Mouse (Mus musculus) telencephalon, adult 2 months (tissue): ENCODE results near the gene Olfr522.
A peak's percentile ranks its signal among the peaks of the same experiment; 100 is the strongest.
"Not testable (repeated sequence)": the region's sequence is repeated elsewhere in the genome, so short reads cannot be mapped to it uniquely, and the experiment has no call there.

Experiments used
- DNase-seq: peaks from one replicate; pipeline ENCODE4 v3.0.0-alpha.2; 2011; ENCODE audit warnings: low read depth, low spot score

Gene Olfr522

DNA sequence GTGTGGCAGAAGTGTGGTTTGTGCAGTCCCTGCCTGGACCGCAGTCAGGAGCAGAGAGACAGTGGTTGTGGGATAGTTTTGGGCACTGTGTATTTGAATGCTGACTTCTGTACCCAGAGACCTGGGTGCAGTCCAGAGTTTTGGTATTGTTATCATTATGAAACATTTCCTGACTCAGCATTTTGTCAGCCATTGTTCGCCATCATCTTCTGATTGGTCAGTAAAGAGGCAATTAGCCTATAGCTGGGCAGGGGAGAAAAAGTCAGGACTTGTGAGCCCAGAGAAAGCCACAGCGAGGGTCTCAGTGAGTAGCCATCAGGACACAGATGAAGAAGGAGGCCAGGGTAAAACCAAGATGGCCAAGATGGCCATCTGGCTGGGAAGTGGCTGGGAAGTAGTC, 4.2 kb downstream of the Olfr522 start:
- DNase-seq = no peak

DNA sequence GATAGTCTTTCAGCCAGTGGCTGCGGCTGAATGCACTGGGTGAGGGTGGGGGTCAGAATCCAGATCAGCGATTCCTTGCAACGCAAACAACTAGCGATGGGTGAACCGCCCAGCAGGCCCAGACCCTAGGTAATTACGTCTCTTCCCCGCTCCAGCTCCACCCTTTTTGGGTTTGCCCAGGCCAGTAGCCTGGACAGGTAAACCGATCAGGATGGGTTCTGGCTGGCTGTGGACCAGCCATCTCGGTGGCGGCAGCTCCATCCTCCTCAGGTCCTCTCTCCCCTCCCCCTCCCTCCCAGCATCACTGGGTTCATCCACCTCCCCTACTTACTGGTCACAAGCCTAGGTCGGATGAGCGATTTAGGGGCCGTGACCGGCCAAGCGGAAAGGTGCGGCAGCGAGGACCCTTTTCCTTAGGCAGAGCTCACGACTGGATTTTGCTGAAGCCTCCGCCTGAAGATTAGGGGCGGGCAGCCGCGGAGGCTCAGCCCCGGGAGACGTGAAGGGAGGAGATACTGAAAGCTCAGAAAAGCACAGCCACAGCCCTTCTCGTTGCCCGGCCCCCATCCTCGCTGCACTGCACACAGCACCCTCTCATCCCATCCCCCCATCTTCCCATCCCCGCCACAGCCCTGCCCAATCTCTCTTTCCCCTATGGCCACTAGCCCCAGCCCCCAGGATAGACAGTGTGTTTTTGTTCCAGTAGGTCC, 10.2 kb downstream of the Olfr522 start, which contains the start of gene Sprn:
Sprn (minus strand) TSS at position 660 of the 710 bp plus-strand sequence.
- DNase-seq = peak; percentile 84

DNA sequence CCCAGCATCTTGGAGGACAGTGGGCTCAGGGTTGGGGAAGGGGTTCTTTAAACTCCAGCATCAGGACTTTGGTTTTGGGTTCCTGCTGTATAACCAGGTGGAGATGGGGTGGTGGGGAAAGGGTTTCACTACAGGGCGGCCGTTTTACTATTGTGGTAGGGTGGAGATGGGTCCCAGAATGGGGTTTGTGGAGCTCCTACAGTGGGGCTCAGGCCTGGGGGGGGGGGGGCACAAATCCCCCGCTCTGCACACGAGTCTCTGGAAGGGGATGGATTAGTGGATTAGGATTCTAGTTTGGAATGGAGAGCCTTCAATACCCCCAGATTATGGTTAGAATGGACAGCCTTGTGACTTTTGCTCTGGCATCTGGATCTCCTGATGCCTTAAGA, 10.7 kb downstream of the Olfr522 start:
- no peak for DNase-seq

DNA sequence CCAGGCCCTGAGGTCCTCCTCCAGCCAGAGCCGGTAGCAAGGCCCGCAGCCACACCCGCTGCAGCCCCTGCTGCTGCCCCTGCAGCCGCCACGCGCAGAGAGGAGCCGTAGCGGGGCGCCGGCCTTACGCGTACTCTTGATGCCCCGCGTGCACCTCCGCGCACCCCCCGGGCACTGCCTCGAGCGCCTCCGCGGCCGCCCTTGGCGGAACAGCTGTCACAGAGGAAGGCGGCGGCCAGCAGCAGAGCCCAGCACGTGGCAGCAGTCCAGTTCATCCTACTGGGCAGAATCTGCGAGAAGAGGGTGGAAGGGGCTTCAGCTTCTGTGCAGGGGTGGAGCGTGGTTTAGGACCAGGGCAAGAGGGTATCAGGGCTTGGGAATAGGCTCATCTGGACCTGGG, 11.2 kb downstream of the Olfr522 start:
- DNase-seq = no peak

DNA sequence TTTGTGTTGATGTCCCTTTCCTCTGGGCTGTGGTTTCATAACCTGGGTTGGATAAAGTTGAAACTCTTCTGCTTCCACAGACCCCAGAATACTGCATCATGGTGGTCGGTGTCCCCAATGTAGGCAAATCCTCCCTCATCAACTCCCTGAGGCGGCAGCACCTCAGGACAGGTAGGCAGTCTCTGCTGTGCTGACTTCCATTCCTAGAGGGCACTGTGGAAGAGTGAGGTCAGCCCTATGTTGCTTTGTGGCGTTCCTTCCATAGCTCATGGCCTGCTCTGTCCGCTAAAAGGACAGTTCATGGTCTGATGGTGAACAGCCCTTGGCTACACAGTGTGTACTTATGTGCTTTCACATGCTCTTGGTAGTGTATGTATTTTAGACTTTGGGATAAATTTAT, 20.0 kb downstream of the Olfr522 start:
- no peak for DNase-seq

DNA sequence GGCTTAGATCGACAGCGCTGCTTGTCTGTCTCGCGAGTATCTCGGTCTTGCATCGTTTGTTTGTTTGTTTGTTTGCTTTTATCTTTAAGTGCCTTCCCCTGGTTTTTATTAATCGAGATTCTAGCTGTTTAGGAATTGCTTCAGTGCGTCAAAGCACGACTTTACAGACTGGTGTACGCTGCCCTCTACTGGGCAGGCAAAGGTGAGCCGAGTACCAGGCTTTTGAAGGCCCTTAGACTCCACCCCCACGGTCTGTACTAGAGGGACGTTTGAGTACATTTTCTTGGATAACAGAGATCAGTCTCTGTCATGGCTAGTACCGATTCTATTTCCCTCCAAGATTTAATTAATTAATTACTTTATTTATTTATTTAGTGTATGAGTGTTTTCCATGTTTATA, 23.2 kb downstream of the Olfr522 start:
- no peak for DNase-seq

DNA sequence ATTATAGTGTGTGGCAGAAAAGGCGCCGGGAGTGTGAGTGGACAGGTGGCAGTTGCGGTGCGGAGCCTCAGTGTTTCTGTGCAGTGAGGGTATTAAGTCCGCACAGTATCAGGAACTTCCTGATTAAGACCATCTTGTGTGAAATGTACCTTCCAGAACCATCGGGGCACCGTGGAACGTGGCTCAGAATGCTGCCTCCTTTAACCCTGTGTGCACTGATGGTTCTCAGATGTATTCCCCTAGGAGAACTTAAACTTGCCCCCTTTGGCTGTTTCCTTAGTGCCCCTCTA, 26.6 kb downstream of the Olfr522 start:
- DNase-seq = no peak

DNA sequence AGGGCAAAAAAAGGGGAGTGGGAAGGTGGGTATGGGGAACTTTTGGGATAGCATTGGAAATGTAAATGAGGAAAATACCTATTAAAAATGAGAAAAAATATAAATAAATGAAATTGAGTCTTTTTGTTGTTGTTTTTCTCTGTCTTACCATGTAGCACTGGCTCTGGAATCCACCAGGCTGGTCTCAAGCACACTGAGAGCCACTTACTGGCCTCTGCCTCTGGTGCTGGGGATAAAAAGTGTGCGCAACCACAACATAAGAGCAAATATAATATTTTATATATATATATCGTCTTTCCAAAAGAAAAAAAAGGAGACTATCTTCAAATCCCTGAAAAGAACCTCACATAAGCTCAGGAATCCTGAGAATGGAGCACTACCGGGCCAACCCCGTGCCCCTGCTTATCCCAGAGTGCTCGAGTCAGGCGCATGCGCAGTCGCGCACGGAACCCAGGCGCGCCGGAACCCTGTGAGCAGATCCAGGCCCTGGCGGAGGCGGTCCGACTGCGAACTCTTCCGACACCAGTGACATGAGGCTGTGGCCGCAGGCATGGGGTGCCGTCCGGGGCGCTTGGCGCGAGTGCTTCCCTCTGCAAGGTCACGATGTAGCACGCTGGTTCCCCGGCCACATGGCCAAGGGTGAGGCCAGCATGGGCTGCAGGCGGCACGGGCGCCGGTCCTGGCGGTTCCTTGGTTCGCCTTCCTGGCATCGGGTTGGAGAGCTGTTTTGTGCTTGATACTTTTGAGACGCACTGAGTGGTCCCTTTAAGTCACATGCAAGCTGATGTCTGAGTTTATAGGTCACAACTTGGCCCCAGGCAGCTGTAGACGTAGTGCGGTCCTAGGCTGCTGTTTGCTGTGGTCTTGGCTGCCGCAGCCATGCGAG, 27.2 kb downstream of the Olfr522 start, which contains the start of gene Mtg1:
Mtg1 (plus strand) TSS at position 430 of the 886 bp plus-strand sequence.
- peak; percentile 90 for DNase-seq

DNA sequence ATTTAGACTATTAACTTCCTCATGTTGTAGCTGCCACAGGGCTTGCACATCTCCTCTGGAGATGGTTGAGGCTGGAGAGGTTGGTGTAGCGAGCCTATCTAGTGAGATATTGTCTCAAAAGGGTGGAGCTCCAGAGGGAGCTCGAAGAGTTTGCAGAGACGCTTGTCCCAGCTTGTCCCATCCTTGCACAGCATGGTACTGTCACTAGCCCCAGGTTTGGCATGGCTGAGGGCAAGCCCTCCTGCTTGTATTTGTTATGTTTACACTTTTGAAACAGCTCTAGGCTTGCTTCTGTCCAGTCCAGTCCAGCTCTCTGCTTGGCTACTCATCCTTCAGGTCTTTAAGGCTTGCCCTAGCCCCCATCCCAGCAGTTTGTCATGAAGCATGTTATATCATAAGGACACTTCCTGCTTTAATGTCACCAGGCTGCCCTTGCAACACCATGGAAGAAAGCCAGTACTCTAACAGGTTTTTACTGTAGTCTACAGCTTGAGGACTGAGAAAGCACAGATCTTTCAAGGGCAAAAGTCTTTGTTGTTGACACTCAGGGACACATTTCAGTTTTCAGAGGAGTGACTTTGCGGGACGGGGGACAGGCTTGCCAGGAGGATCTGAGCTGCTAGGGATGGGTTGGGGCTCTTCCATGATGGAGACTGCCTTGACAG, 29.3 kb downstream of the Olfr522 start:
- DNase-seq = no peak

DNA sequence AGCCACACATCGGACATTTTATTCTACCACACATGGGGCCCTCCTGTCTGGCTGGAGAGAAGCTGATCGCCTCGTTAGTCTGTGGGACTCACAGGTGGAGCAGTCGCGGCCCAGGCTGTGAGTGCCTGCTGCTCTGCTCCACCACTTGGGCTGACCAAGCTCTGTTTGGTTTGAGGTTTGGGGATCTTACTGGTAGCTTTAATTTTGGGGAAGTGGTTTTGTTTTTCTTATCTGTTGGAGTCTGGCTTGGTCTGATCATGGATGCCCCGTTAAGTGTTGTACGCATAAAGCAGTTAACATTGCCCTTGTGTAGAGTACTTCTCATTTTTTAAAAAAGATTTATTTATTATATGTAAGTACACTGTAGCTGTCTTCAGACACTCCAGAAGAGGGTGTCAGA, 30.5 kb downstream of the Olfr522 start:
- DNase-seq = not testable (repeated sequence)

DNA sequence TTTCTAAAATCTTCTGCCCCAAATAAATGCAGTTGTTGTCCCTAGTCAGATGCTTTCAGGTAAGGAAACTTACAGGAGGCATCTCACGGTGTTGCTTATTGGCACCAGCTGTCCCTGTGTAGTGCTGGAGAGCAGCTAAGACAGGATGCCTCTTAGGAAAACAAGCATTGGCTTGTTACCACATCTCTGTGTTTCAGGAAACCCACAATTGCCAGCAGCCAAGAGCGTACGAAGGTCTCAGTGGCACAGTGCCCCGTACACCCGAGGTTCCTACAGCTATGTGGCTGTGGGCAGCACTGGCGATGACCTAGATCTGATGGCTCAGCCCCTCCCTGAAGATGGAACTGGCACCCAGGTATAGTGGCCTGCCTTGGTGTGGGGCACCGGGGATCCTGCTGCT, 32.4 kb downstream of the Olfr522 start:
- DNase-seq = not testable (repeated sequence)

DNA sequence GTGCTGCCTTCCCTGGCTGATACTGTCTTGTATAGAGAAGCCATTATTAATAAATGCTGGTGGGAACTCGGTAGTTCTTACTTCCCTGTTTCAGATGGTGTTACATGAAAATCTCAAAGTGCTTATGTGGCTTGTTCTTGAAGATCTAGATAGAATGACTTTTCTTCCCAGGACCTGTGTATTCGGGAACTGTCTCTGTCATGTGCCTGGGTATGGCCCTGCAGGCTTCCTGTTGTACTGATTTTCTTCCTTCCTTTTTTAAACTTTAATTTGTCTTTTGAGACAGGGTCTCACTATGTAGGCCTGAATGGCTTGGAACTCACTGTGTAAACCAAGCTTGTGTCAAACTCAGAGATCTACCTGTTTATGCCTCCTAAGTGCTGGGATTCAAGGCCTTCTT, 36.7 kb downstream of the Olfr522 start:
- DNase-seq = no peak

DNA sequence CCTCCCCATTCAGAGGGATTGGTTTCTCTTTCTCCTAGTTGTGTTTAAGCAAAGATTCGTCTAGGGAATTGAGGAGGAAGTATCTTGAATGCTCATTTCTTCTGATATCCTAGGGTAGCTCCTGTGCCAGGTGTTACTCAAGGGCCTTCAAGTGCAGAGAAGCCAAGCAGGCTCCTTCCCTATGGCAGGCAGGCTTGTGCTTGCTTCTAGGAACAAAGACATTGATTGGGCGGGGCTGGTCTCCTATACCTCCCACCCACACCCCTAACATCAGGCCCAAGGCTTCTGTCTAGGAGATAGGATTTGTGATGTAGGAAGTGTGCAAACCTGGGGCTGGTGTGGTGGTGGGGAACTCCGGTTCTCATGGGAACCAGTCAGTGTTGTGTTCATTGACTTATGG, 37.6 kb downstream of the Olfr522 start:
- no peak for DNase-seq

DNA sequence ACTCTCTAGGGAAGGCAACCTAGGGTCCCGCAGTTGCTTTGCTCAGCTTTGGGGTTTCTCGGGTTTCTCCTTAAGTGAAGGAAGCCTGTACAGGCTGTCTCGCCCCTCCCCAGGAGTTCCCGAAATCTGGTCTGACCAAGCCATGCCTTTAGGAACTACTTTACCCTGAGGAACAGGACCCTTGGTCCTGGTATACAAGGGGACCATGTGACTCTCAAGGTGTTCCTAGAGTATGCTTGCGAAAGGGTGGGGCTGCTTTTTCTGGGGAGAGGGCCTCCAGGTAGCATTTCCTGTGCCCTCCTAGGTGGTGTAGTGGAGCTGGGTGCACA, 38.6 kb downstream of the Olfr522 start:
- DNase-seq = no peak

DNA sequence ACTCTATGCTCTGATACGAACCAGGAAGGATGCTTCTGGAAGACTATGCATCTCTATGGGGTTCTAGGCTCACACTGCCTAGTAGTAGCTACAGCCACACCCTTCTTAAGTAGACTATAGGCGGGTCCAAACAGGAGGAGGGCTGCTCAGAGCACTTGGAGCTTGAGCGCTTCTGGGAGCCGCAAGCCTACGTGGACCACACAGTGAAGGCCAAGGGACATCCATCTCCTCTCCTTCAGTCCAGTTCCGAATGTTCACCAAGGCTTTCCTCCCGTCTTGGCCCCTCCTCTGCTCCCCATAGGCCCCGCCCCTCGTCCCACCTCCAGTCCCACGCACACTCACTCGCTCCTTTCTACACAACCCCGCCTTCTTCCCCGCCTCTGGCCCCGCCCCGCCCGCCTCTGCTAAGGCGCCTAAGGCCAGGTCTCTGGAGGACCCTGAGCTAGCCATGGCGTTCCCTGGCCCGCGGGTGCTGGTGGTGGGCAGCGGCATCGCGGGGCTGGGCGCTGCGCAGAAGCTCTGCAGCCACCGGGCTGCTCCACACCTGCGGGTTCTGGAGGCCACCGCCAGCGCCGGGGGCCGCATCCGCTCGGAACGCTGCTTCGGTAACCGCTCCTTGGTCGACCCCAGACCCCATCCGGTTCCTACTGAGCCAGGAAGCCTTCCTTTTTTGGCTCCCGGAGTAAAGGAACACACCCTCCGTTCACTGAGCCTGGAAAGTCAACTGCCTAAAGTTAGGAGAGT, 39.1 kb downstream of the Olfr522 start:
- DNase-seq = peak; percentile 86

DNA sequence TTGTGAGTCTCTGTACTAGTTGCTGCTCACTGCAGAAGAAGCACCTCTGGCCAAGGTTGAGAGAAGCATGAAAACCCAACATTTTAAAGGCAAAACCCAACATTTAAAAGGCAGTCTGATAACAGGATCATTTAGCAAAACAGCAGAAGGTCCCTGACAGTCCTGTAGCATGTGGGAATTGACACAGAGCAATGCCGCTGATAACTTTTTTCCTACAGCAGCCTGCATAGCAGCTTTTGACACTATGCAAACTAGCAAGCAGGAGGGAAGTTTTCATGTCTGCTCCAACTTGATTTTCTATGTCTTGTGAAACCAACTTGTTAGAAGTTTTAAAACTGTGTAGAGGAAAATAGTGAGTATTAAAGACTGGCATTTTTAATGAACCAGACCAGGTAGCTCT, 40.2 kb downstream of the Olfr522 start:
- DNase-seq = no peak

DNA sequence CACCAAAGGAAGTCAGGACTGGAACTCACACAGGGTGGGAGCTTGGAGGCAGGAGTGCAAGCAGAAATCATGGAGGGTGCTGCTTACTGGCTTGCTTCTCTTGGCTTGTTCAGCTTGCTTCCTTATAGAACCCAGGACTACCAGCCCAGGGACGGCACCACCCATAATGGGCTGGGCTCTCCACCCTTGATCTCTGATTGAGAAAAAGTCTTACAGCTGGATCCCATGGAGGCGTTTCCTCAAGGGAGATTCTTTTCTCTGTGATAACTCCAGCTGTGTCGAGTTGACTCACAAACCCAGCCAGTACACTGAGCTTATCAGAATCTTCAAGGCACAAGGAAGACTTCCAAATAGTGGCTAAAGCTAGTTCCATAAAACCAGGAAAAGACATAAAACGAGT, 41.8 kb downstream of the Olfr522 start:
- no peak for DNase-seq

DNA sequence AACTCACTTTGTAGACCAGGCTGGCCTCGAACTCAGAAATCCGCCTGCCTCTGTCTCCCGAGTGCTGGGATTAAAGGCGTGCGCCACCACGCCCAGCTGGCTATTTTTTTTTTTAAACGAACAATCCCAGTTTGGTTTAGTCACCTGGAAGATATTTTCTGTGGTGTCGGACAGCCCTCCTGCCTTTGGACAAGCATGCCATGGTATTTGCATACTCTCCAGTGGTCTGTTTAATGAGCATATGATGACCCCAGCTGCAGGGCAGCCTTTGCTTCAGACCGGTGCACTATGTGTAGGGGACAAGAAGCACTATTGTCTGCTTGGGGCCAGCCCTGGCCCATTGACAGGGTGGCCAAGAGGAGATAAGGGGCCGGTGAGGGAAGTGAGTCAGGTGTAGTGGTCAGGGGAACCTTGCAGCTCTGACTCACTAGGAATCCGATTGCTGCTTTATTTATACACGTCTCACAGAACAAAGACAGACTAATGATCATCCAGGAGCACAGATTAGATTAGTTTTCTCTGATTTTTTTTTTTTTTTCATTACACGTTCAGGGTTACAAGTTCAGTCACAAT, 43.1 kb downstream of the Olfr522 start:
- no peak for DNase-seq

DNA sequence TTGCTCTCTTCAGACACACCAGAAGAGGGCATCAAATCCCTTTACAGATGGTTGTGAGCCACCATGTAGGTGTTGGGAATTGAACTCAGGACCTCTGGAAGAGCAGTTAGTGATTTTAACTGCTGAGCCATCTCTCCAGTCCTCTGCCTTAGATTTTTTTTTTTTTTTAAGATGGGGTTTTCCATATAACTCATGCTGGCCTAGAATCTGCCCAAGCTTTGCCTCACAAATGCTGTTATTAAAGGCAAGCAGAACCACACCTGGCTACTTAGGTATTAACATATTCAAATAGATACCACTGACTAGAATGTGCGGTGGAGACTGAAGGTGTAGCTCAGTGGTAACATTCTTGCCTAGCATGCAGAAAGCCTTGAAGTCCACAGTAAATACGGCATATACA, 44.1 kb downstream of the Olfr522 start:
- no peak for DNase-seq

DNA sequence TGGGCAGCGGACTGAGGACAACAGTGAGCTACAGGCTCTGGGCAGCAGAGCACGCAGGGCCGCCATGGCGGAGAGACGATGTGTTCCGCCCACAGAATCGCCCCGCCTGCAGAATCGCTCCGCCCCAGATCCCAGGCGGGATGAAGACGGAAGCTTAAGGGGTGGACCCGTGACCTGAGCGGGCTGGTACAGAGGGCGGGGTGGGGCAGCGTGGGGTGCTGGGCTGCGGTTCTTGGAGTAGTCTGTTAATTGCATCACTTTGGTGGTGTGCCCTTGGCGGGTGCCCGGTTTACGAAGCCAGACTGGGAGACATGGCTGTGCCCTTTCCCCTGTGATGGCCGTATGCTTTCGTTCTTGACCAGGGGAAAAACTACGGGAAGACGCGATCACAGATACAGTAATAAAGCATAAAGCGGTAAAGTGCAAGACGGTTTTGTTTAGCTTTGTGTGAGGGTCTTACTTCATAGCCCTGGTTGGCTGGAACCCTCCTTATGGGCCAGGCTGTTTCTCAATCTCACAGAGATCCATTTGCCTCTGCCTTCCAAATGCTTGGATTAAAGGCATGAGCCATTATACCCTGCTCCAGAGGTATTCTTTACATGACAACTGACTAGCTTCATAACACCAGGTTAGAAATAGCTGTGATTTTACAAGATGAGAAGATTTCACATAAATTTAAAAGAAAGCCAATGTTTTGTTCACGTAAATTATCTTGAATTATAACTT, 48.1 kb downstream of the Olfr522 start, which contains the start of gene Echs1:
Echs1 (minus strand) TSS at position 148 of the 726 bp plus-strand sequence.
- peak; percentile 81 for DNase-seq
